Mouse (Mus musculus) thymus, postnatal 0 days (tissue): ENCODE measurements around the gene Ift81. TPM values are rescaled to one million over a fixed set of nuclear protein-coding genes. Genes with fewer than 3 reads are reported as not detected.
A peak's percentile ranks its signal among the peaks of the same experiment; 100 is the strongest.

Experiments used
- DNase-seq: peaks from one replicate; pipeline ENCODE4 v3.0.0-alpha.2; 2015; ENCODE audit warnings: low spot score
- polyA plus RNA-seq: library from polyadenylated mRNA; unstranded; fragments of >200 nt; fragmentation: Nextera tagmentation; extraction: Ambion mirVana; gene quantifications from 2 replicates; pipeline ENCODE4 v1.2.1, GENCODE M21; 2015

Ift81 gene
- polyA plus RNA-seq, 1 experiment from 2014 or later = 10.9 TPM

- DNase-seq = peak; percentile 46
Observed at GRCm38 (mm10) chr5:122548671-122549070, 65.6 kb downstream of the Ift81 start.

- DNase-seq = no peak
Observed at GRCm38 (mm10) chr5:122547810-122548209, 66.5 kb downstream of the Ift81 start.

- DNase-seq = peak; percentile 47
Observed at GRCm38 (mm10) chr5:122547251-122547714, 67.0 kb downstream of the Ift81 start.

GRCm38 (mm10) chr5:122543392-122543791 lies 70.9 kb downstream of the Ift81 start:
- DNase-seq = no peak

GRCm38 (mm10) chr5:122541871-122542270 lies 72.4 kb downstream of the Ift81 start:
- DNase-seq = no peak

GRCm38 (mm10) chr5:122538077-122538476 lies 76.2 kb downstream of the Ift81 start:
- no peak for DNase-seq

GRCm38 (mm10) chr5:122537654-122538053 lies 76.7 kb downstream of the Ift81 start:
- DNase-seq = no peak

- DNase-seq = no peak
Observed at GRCm38 (mm10) chr5:122533884-122534283, 80.4 kb downstream of the Ift81 start.

- DNase-seq = no peak
Observed at GRCm38 (mm10) chr5:122529913-122530604, 84.3 kb downstream of the Ift81 start.

- no peak for DNase-seq
Observed at GRCm38 (mm10) chr5:122529316-122529715, 85.0 kb downstream of the Ift81 start.

- no peak for DNase-seq
Observed at GRCm38 (mm10) chr5:122528591-122528990, 85.7 kb downstream of the Ift81 start.

- no peak for DNase-seq
Observed at GRCm38 (mm10) chr5:122527761-122528160, 86.6 kb downstream of the Ift81 start.

GRCm38 (mm10) chr5:122526878-122527730 lies 87.2 kb downstream of the Ift81 start:
- DNase-seq = no peak

- DNase-seq = no peak
Observed at GRCm38 (mm10) chr5:122526405-122526804, 87.9 kb downstream of the Ift81 start.

GRCm38 (mm10) chr5:122525238-122525931 lies 88.9 kb downstream of the Ift81 start:
- DNase-seq = no peak

GRCm38 (mm10) chr5:122524854-122525237 lies 89.5 kb downstream of the Ift81 start:
- no peak for DNase-seq

GRCm38 (mm10) chr5:122524244-122524643 lies 90.1 kb downstream of the Ift81 start:
- DNase-seq = no peak

GRCm38 (mm10) chr5:122521130-122521473 lies 93.2 kb downstream of the Ift81 start:
- no peak for DNase-seq

GRCm38 (mm10) chr5:122520254-122521129 lies 93.8 kb downstream of the Ift81 start:
- DNase-seq = no peak

GRCm38 (mm10) chr5:122519043-122519660 lies 95.2 kb downstream of the Ift81 start:
- DNase-seq = no peak
